Mouse (Mus musculus) liver, postnatal 0 days (tissue): ENCODE measurements around the gene Gm49369.
A peak's percentile ranks its signal among the peaks of the same experiment; 100 is the strongest.

Experiments
- CTCF ChIP-seq: sonication (generic); IDR thresholded peaks from 2 replicates; pipeline ENCODE4 v1.5.1; 2016; ENCODE audit warnings: antibody characterized with exemption, low read depth
- EP300 ChIP-seq: IDR thresholded peaks from 2 replicates; pipeline ENCODE4 v1.6.1; 2016; ENCODE audit warnings: antibody characterized with exemption, low read depth, mild to moderate bottlenecking

DNA sequence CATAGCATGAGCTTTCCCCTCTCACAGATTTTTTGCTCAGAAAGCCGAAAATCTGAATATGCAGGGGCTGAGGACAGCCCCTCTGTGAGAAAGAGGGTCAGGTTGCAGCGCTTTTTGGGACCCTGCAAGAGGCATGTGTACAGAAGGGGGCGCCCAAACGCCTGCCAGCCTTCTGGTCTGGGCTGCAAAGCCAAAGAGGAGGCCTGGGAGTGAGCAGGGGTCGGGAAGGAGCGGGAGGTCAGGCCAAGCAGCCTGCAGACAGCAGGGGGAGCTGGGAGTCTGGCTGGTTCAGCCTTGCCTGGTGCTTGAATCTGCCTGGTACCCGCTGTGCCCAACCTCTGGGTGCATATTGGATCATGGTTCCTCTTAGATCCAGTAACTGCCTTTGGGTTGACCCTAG, 45.7 kb upstream of the Gm49369 start:
- TF ChIP-seq CTCF = peak; percentile 57
- TF ChIP-seq EP300 = no peak
